Mouse (Mus musculus) midbrain, embryonic 11.5 days (tissue): ENCODE measurements at regions not wholly inside any gene's neighbourhood (a gene's known extent, or its start where the extent isn't known, plus 50 kb on each side); places are given as distances from the start of the nearest gene placed in this dataset.

Experiments
- ATAC-seq: fragments of 200-750 bp; cut with Nextera tagmentation; 2 replicates; pipeline ENCODE4 v1.8.0; 2017; ENCODE audit warnings: moderate TSS enrichment, moderate library complexity; ENCODE audit not compliant: low FRiP score
- DNase-seq: peaks from one replicate; pipeline ENCODE4 v3.0.0; 2015; ENCODE audit warnings: low spot score; ENCODE audit errors: missing footprints
- H3K27ac ChIP-seq: fragments of 300-500 bp; sonication (generic); 2 replicates; pipeline ENCODE4 v1.5.1; 2014; ENCODE audit warnings: low read depth, low read length
- H3K27me3 ChIP-seq: fragments of 300-500 bp; sonication (generic); 2 replicates; pipeline ENCODE4 v1.6.1; 2014; ENCODE audit warnings: mild to moderate bottlenecking, low read length, moderate library complexity, mixed read lengths; ENCODE audit not compliant: control insufficient read depth, insufficient read depth
- H3K36me3 ChIP-seq: fragments of 300-500 bp; sonication (generic); 2 replicates; pipeline ENCODE4 v1.6.1; 2014; ENCODE audit warnings: mild to moderate bottlenecking, low read length, moderate library complexity, mixed read lengths; ENCODE audit not compliant: control insufficient read depth, insufficient read depth
- H3K4me1 ChIP-seq: fragments of 300-500 bp; sonication (generic); 2 replicates; pipeline ENCODE4 v1.6.1; 2014; ENCODE audit warnings: low read length; ENCODE audit not compliant: control insufficient read depth, insufficient read depth
- H3K4me2 ChIP-seq: fragments of 300-500 bp; sonication (generic); 2 replicates; pipeline ENCODE4 v1.6.1; 2014; ENCODE audit warnings: mild to moderate bottlenecking, moderate library complexity
- H3K4me3 ChIP-seq: fragments of 300-500 bp; sonication (generic); 2 replicates; pipeline ENCODE4 v1.5.1; 2014; ENCODE audit warnings: low read depth, low read length
- H3K9ac ChIP-seq: fragments of 300-500 bp; sonication (generic); 2 replicates; pipeline ENCODE4 v1.6.1; 2014; ENCODE audit warnings: low read length
- H3K9me3 ChIP-seq: fragments of 300-500 bp; sonication (generic); 2 replicates; pipeline ENCODE4 v1.6.1; 2016; ENCODE audit warnings: low read length; ENCODE audit not compliant: control insufficient read depth
- WGBS: fragments of 180-500 bp; shearing (Covaris S2); extraction: QIAGEN DNeasy Blood & Tissue Kit; methylation state at CpG from one replicate; pipeline ENCODE4 v1.1.7; 2014; 5-methylcytosine and 5-hydroxymethylcytosine counted together

- 88% methylated on average over 5 of the region's 5 CpGs for WGBS
Measured at GRCm38 (mm10) chr4:124509695-124510094, 100.9 kb downstream of the 3100002H09Rik start.

GRCm38 (mm10) chr4:124506083-124506647, 104.4 kb downstream of the 3100002H09Rik start:
- Histone ChIP-seq H3K9me3 (no peaks in the 10 kb centered on the region), H3K4me1 (peaks cover 5% of the 10 kb centered on the region; the same call in 1 of the 2 replicates), H3K4me3 (no peak overlapping the region), H3K4me2 (no peak overlapping the region), H3K9ac (no peak overlapping the region), H3K27ac (no peak overlapping the region), H3K36me3 (no peaks in the 10 kb centered on the region), H3K27me3 (no peaks in the 10 kb centered on the region)
- DNase-seq, result no peak
- ATAC-seq, result no peak
- WGBS, result 63% methylated on average over 10 of the region's 10 CpGs

More at GRCm38 (mm10) chr4:124509695-124510094, 100.9 kb downstream of the 3100002H09Rik start:
- Histone ChIP-seq H3K4me1 (peaks cover 5% of the 10 kb centered on the region; the same call in 1 of the 2 replicates), H3K4me2 (no peak overlapping the region), H3K4me3 (no peak overlapping the region), H3K9ac (no peak overlapping the region), H3K9me3 (no peaks in the 10 kb centered on the region), H3K27me3 (no peaks in the 10 kb centered on the region), H3K36me3 (no peaks in the 10 kb centered on the region), H3K27ac (no peak overlapping the region)
- ATAC-seq (no peak), DNase-seq (peak; percentile 4)

GRCm38 (mm10) chr4:124501785-124502184, 108.8 kb downstream of the 3100002H09Rik start:
- ATAC-seq (no peak), DNase-seq (no peak)
- H3K4me1 ChIP-seq, result peaks cover 10% of the 10 kb centered on the region; the same call in 1 of the 2 replicates
- H3K9me3 ChIP-seq, result no peaks in the 10 kb centered on the region
- no peak overlapping the region for H3K27ac ChIP-seq
- H3K4me3 ChIP-seq, result no peak overlapping the region
- no peaks in the 10 kb centered on the region for H3K36me3 ChIP-seq
- WGBS, result 72% methylated on average over 5 of the region's 5 CpGs
- no peak overlapping the region for H3K4me2 ChIP-seq
- no peaks in the 10 kb centered on the region for H3K27me3 ChIP-seq
- no peak overlapping the region for H3K9ac ChIP-seq

- Histone ChIP-seq H3K9me3 (no peaks in the 10 kb centered on the region), H3K4me3 (no peak overlapping the region), H3K9ac (no peak overlapping the region), H3K27me3 (no peaks in the 10 kb centered on the region), H3K36me3 (no peaks in the 10 kb centered on the region), H3K27ac (no peak overlapping the region), H3K4me2 (no peak overlapping the region), H3K4me1 (peaks cover 5% of the 10 kb centered on the region; the same call in 1 of the 2 replicates)
- WGBS, result 54% methylated on average over 16 of the region's 16 CpGs
- DNase-seq (no peak), ATAC-seq (no peak)
Measured at GRCm38 (mm10) chr4:124498043-124498442, 112.6 kb downstream of the 3100002H09Rik start.

- DNase-seq, result peak; percentile 97
- no peak overlapping the region for H3K4me3 ChIP-seq
- H3K27me3 ChIP-seq, result peaks cover 33% of the 10 kb centered on the region
- 4% methylated on average over 12 of the region's 12 CpGs for WGBS
- peak overlapping the region; percentile 49; the same call in 1 of the 2 replicates for H3K9ac ChIP-seq
- peak; percentile 93 for ATAC-seq
- peak overlapping the region; percentile 26 for H3K4me2 ChIP-seq
- H3K9me3 ChIP-seq, result peaks cover 11% of the 10 kb centered on the region; the same call in 1 of the 2 replicates
- peak overlapping the region; percentile 95 for H3K27ac ChIP-seq
- H3K36me3 ChIP-seq, result no peaks in the 10 kb centered on the region
- H3K4me1 ChIP-seq, result peaks cover 26% of the 10 kb centered on the region
Measured at GRCm38 (mm10) chr4:124485941-124486581, 124.5 kb downstream of the 3100002H09Rik start.

GRCm38 (mm10) chr4:124484613-124485586, 125.7 kb downstream of the 3100002H09Rik start:
- Histone ChIP-seq H3K36me3 (no peaks in the 10 kb centered on the region), H3K4me2 (peak overlapping the region; percentile 4; the same call in 1 of the 2 replicates), H3K9me3 (peaks cover 11% of the 10 kb centered on the region; the same call in 1 of the 2 replicates), H3K4me1 (peaks cover 26% of the 10 kb centered on the region), H3K27me3 (peaks cover 43% of the 10 kb centered on the region), H3K9ac (no peak overlapping the region), H3K4me3 (no peak overlapping the region), H3K27ac (peak overlapping the region; percentile 53; the same call in 1 of the 2 replicates)
- ATAC-seq (peak; percentile 43), DNase-seq (peak; percentile 90)
- 25% methylated on average over 19 of the region's 19 CpGs for WGBS

- H3K4me1 ChIP-seq, result peaks cover 19% of the 10 kb centered on the region
- DNase-seq, result peak; percentile 96
- H3K4me2 ChIP-seq, result peak overlapping the region; percentile 40
- H3K9ac ChIP-seq, result no peak overlapping the region
- peak; percentile 80 for ATAC-seq
- no peaks in the 10 kb centered on the region for H3K36me3 ChIP-seq
- peaks cover 78% of the 10 kb centered on the region for H3K27me3 ChIP-seq
- peak overlapping the region; percentile 23 for H3K27ac ChIP-seq
- peak overlapping the region; percentile 1 for H3K4me3 ChIP-seq
- 1% methylated on average over 22 of the region's 22 CpGs for WGBS
- no peaks in the 10 kb centered on the region for H3K9me3 ChIP-seq
Measured at GRCm38 (mm10) chr4:124477870-124478301, 132.7 kb downstream of the 3100002H09Rik start.

- H3K27ac ChIP-seq, result peak overlapping the region; percentile 52; the same call in 1 of the 2 replicates
- WGBS, result 11% methylated on average over 14 of the region's 14 CpGs
- peak; percentile 94 for DNase-seq
- H3K36me3 ChIP-seq, result no peaks in the 10 kb centered on the region
- H3K27me3 ChIP-seq, result peaks cover 74% of the 10 kb centered on the region
- H3K9me3 ChIP-seq, result no peaks in the 10 kb centered on the region
- peaks cover 19% of the 10 kb centered on the region for H3K4me1 ChIP-seq
- H3K9ac ChIP-seq, result 0 out of 2 replicates have a peak overlapping the region, but pooled peaks have one; percentile 25
- ATAC-seq, result peak; percentile 86
- H3K4me2 ChIP-seq, result peak overlapping the region; percentile 40
- H3K4me3 ChIP-seq, result peak overlapping the region; percentile 1; the same call in 1 of the 2 replicates
Measured at GRCm38 (mm10) chr4:124477359-124477868, 133.2 kb downstream of the 3100002H09Rik start.
